Mouse (Mus musculus) stomach, embryonic 14.5 days (tissue): ENCODE data around the gene Osr1. TPM values are rescaled to one million over a fixed set of nuclear protein-coding genes. Genes with fewer than 3 reads are reported as not detected.

Experiments
- ATAC-seq: fragments of 200-750 bp; cut with Nextera tagmentation; 2 replicates; pipeline ENCODE4 v1.8.0; 2017; ENCODE audit warnings: low read depth, moderate TSS enrichment; ENCODE audit not compliant: insufficient number of reproducible peaks, insufficient read depth, low FRiP score
- H3K27ac ChIP-seq: fragments of 300-500 bp; sonication (generic); 2 replicates; pipeline ENCODE4 v1.5.1; 2014; ENCODE audit warnings: mild to moderate bottlenecking, low read length, moderate library complexity, mixed read lengths
- H3K27me3 ChIP-seq: fragments of 300-500 bp; sonication (generic); 2 replicates; pipeline ENCODE4 v1.6.1; 2014; ENCODE audit warnings: low read length, control low read depth, mixed read lengths; ENCODE audit not compliant: control insufficient read depth, insufficient read depth
- H3K36me3 ChIP-seq: fragments of 300-500 bp; sonication (generic); 2 replicates; pipeline ENCODE4 v1.6.1; 2014; ENCODE audit warnings: mild to moderate bottlenecking, control low read depth, low read length, moderate library complexity, mixed read lengths; ENCODE audit not compliant: control insufficient read depth, insufficient read depth
- H3K4me1 ChIP-seq: fragments of 300-500 bp; sonication (generic); 2 replicates; pipeline ENCODE4 v1.6.1; 2014; ENCODE audit warnings: low read length, control low read depth, mixed read lengths; ENCODE audit not compliant: control insufficient read depth, insufficient read depth
- H3K4me2 ChIP-seq: fragments of 300-500 bp; sonication (generic); replicated peaks from 2 replicates; pipeline ENCODE4 v1.6.1; 2014; ENCODE audit warnings: low read depth, low read length, control low read depth
- H3K4me3 ChIP-seq: fragments of 300-500 bp; sonication (generic); 2 replicates; pipeline ENCODE4 v1.5.1; 2014; ENCODE audit warnings: low read depth, low read length, control low read depth
- H3K9ac ChIP-seq: fragments of 300-500 bp; sonication (generic); replicated peaks from 2 replicates; pipeline ENCODE4 v1.6.1; 2014; ENCODE audit warnings: low read depth, mild to moderate bottlenecking, control low read depth, low read length, moderate library complexity, mixed read lengths
- H3K9me3 ChIP-seq: fragments of 300-500 bp; sonication (generic); 2 replicates; pipeline ENCODE4 v1.6.1; 2016; ENCODE audit warnings: low read depth, low read length, control low read depth; ENCODE audit not compliant: control insufficient read depth
- polyA plus RNA-seq: library from polyadenylated mRNA; unstranded; fragments of >200 nt; fragmentation: Nextera tagmentation; extraction: Ambion mirVana; gene quantifications from 2 replicates; pipeline ENCODE4 v1.2.1, GENCODE M21; 2014

The Osr1 gene
- polyA plus RNA-seq, 1 experiment from 2014 or later = 80.6 TPM

- Histone ChIP-seq H3K9ac (no peak overlapping the region), H3K4me2 (no peak overlapping the region), H3K9me3 (no peaks in the 10 kb centered on the region), H3K36me3 (no peaks in the 10 kb centered on the region), H3K27ac (no peak overlapping the region), H3K27me3 (no peaks in the 10 kb centered on the region), H3K4me1 (no peaks in the 10 kb centered on the region), H3K4me3 (no peak overlapping the region)
- ATAC-seq = no peak
Measured at GRCm38 (mm10) chr12:9598219-9598618, 28.3 kb downstream of the Osr1 start.
